Comparison of ENCODE assay signal across 8 mouse cellular contexts in genomic region chr2:104493951-104494800, GRCm38 (mm10). TPM values are rescaled to one million over a fixed set of nuclear protein-coding genes. Genes with fewer than 3 reads are reported as not detected.
A peak's percentile ranks its signal among the peaks of the same experiment; 100 is the strongest.
DNase-seq lines count a peak whose midpoint lies in the region; ATAC-seq and TF ChIP-seq lines count a peak whose summit lies in the region.

TSS of gene Hipk3 (minus strand) at chr2:104494446.

- peak within 1 kb of the TSS; percentile 98 for H3K27ac ChIP-seq in forebrain, embryonic 11.5 days (ENCODE audit: low read depth, low read length)
- peak within 1 kb of the TSS; percentile 99 for H3K27ac ChIP-seq in heart, embryonic 16.5 days (ENCODE audit: low read length)
- peak within 1 kb of the TSS; percentile 98 for H3K27ac ChIP-seq in liver, embryonic 16.5 days (ENCODE audit: low read length)
- H3K27ac ChIP-seq in neural tube, embryonic 13.5 days (replicated peaks): peak within 1 kb of the TSS; percentile 100
- peak within 1 kb of the TSS; percentile 93 for H3K27ac ChIP-seq in testis, adult 2 months (ENCODE audit: control insufficient read depth, insufficient read depth, low read depth, low read length)

- no peaks in the 10 kb centered on the region for H3K36me3 ChIP-seq in forebrain, embryonic 11.5 days (ENCODE audit: control insufficient read depth, insufficient read depth, low read length)
- H3K36me3 ChIP-seq in heart, embryonic 16.5 days (ENCODE audit: control insufficient read depth, insufficient read depth): no peaks in the 10 kb centered on the region
- no peaks in the 10 kb centered on the region for H3K36me3 ChIP-seq in liver, embryonic 16.5 days (ENCODE audit: control insufficient read depth, insufficient read depth)
- H3K36me3 ChIP-seq in neural tube, embryonic 13.5 days: no peaks in the 10 kb centered on the region
- H3K36me3 ChIP-seq in testis, adult 2 months (ENCODE audit: control insufficient read depth, insufficient read depth, low read length): no peaks in the 10 kb centered on the region

- peak; percentile 93 for ATAC-seq in forebrain, embryonic 11.5 days (replicated peaks; ENCODE audit: low FRiP score)
- peak; percentile 90 for ATAC-seq in heart, embryonic 16.5 days (replicated peaks; ENCODE audit: extremely low read depth, insufficient read depth, low FRiP score)
- ATAC-seq in liver, embryonic 16.5 days (ENCODE audit: low read depth): peak; percentile 86
- peak; percentile 92 for ATAC-seq in neural tube, embryonic 13.5 days (ENCODE audit: low read depth)

- H3K27me3 ChIP-seq in forebrain, embryonic 11.5 days (ENCODE audit: control insufficient read depth, insufficient read depth, low read length): no peaks in the 10 kb centered on the region; the same call in 1 of the 2 replicates
- no peaks in the 10 kb centered on the region for H3K27me3 ChIP-seq in heart, embryonic 16.5 days (ENCODE audit: control insufficient read depth, insufficient read depth, low read length)
- H3K27me3 ChIP-seq in liver, embryonic 16.5 days (ENCODE audit: control insufficient read depth, insufficient read depth, low read depth, low read length): no peaks in the 10 kb centered on the region
- H3K27me3 ChIP-seq in neural tube, embryonic 13.5 days: no peaks in the 10 kb centered on the region; the same call in 1 of the 2 replicates
- H3K27me3 ChIP-seq in testis, adult 2 months (ENCODE audit: control insufficient read depth, insufficient read depth, low read length): no peaks in the 10 kb centered on the region

- no peaks in the 10 kb centered on the region for H3K4me1 ChIP-seq in forebrain, embryonic 11.5 days (replicated peaks; ENCODE audit: control insufficient read depth, insufficient read depth, low read length)
- peaks cover 29% of the 10 kb centered on the region for H3K4me1 ChIP-seq in heart, embryonic 16.5 days (ENCODE audit: control insufficient read depth, insufficient read depth, low read length)
- H3K4me1 ChIP-seq in liver, embryonic 16.5 days (ENCODE audit: control insufficient read depth, low read depth, low read length): peaks cover 14% of the 10 kb centered on the region
- peaks cover 23% of the 10 kb centered on the region for H3K4me1 ChIP-seq in neural tube, embryonic 13.5 days (replicated peaks)
- H3K4me1 ChIP-seq in testis, adult 2 months (ENCODE audit: control insufficient read depth, insufficient read depth, low read length): peaks cover 7% of the 10 kb centered on the region; the same call in 1 of the 2 replicates

- no peak for TF ChIP-seq POLR2A in testis, adult 2 months (IDR thresholded peaks at IDR 0.05; ENCODE audit: control insufficient read depth, low read depth, low read length)

- H3K9me3 ChIP-seq in forebrain, embryonic 11.5 days (ENCODE audit: control insufficient read depth, low read length): no peaks in the 10 kb centered on the region
- no peaks in the 10 kb centered on the region for H3K9me3 ChIP-seq in heart, embryonic 16.5 days (replicated peaks; ENCODE audit: control insufficient read depth, low read length)
- H3K9me3 ChIP-seq in liver, embryonic 16.5 days (replicated peaks; ENCODE audit: control insufficient read depth, low read length): no peaks in the 10 kb centered on the region
- no peaks in the 10 kb centered on the region for H3K9me3 ChIP-seq in neural tube, embryonic 13.5 days

- peak; percentile 53 to 63 for DNase-seq in CD8-positive naive resting alpha-beta T cell, adult 2 months (ENCODE audit: low read depth in 2 of 2, low spot score in 2 of 2)
- DNase-seq in c-Kit-positive CD71-negative TER-119-negative erythroid progenitor cells, embryonic 14.5 days (ENCODE audit: low read depth): peak; percentile 61
- DNase-seq in forebrain, embryonic 11.5 days (ENCODE audit: low spot score): peak; percentile 90
- DNase-seq in kidney, postnatal 4 days: peak; percentile 83 to 91

- H3K9ac ChIP-seq in forebrain, embryonic 11.5 days (ENCODE audit: low read length): peak within 1 kb of the TSS; percentile 98
- peak within 1 kb of the TSS; percentile 99 for H3K9ac ChIP-seq in heart, embryonic 16.5 days (ENCODE audit: low read length)
- peak within 1 kb of the TSS; percentile 99 for H3K9ac ChIP-seq in liver, embryonic 16.5 days (ENCODE audit: low read depth, low read length)
- peak within 1 kb of the TSS; percentile 99 for H3K9ac ChIP-seq in neural tube, embryonic 13.5 days

- peak within 1 kb of the TSS; percentile 80 for H3K4me2 ChIP-seq in forebrain, embryonic 11.5 days (ENCODE audit: low read depth, low read length, severe bottlenecking)
- peak within 1 kb of the TSS; percentile 74 for H3K4me2 ChIP-seq in heart, embryonic 16.5 days (ENCODE audit: low read depth, low read length)
- peak within 1 kb of the TSS; percentile 97 for H3K4me2 ChIP-seq in liver, embryonic 16.5 days (ENCODE audit: low read depth, low read length)
- peak within 1 kb of the TSS; percentile 77 for H3K4me2 ChIP-seq in neural tube, embryonic 13.5 days

- peak within 1 kb of the TSS; percentile 86 for H3K4me3 ChIP-seq in forebrain, embryonic 11.5 days (ENCODE audit: low read depth, low read length)
- peak within 1 kb of the TSS; percentile 83 for H3K4me3 ChIP-seq in heart, embryonic 16.5 days (ENCODE audit: low read length)
- peak within 1 kb of the TSS; percentile 96 for H3K4me3 ChIP-seq in liver, embryonic 16.5 days (ENCODE audit: low read depth, low read length)
- H3K4me3 ChIP-seq in neural tube, embryonic 13.5 days: peak within 1 kb of the TSS; percentile 87
- H3K4me3 ChIP-seq in testis, adult 2 months (ENCODE audit: control insufficient read depth, low read depth, low read length): peak within 1 kb of the TSS; percentile 94

- under 1% methylated on average over 68 of the region's 98 CpGs for WGBS in forebrain, embryonic 11.5 days
- under 1% methylated on average over 86 of the region's 98 CpGs for WGBS in heart, embryonic 16.5 days
- WGBS in liver, embryonic 16.5 days (ENCODE audit: insufficient replicate concordance): under 1% methylated on average over 76 of the region's 98 CpGs
- WGBS in neural tube, embryonic 13.5 days: 1% methylated on average over 71 of the region's 98 CpGs

- peak; percentile 23; the same call in 1 of the 2 replicates for TF ChIP-seq CTCF in testis, adult 2 months (IDR thresholded peaks at IDR 0.05; ENCODE audit: control insufficient read depth, insufficient read depth, insufficient replicate concordance, low read depth, low read length)

RNA-seq across cellular contexts. Expression of gene Hipk3, which starts in this region (rescaled TPM):
- 9.4 and 12.0 TPM in 2 replicates for polyA plus RNA-seq in forebrain, embryonic 11.5 days (2014; fragmentation: Nextera tagmentation; extraction: Ambion mirVana)
- polyA plus RNA-seq in heart, embryonic 16.5 days (2015; fragmentation: Nextera tagmentation; extraction: Ambion mirVana): 33.4 and 37.8 TPM in 2 replicates
- polyA plus RNA-seq in liver, embryonic 16.5 days (2015; fragmentation: Nextera tagmentation; extraction: Ambion mirVana): 7.4 and 7.5 TPM in 2 replicates
- polyA plus RNA-seq in neural tube, embryonic 13.5 days (2015; fragmentation: Nextera tagmentation; extraction: Ambion mirVana): 7.6 and 9.3 TPM in 2 replicates
- polyA plus RNA-seq in testis, adult 2 months (2012; rRNA removed): 74.8 and 81.3 TPM in 2 replicates

Comparison
In these comparisons a context has a peak if more than half of its experiments do, and no peak if none do; other contexts are left out.
1. Peak in every context shown above with its lines: DNase-seq, ATAC-seq, H3K4me3 ChIP-seq and H3K27ac ChIP-seq.